Mouse (Mus musculus) liver, postnatal 0 days (tissue): Measurements from ENCODE around the gene Pigp. TPM values are rescaled to one million over a fixed set of nuclear protein-coding genes. Genes with fewer than 3 reads are reported as not detected.

Experiments used
- ATAC-seq: fragments of 200-750 bp; cut with Nextera tagmentation; 2 replicates; pipeline ENCODE4 v1.8.0; 2017; ENCODE audit warnings: mild to moderate bottlenecking, moderate library complexity
- DNase-seq: peaks from one replicate; pipeline ENCODE4 v3.0.0-alpha.2; 2016
- H3K27ac ChIP-seq: fragments of 300-500 bp; sonication (generic); 2 replicates; pipeline ENCODE4 v1.5.1; 2014; ENCODE audit warnings: antibody characterized with exemption, moderate library complexity, mild to moderate bottlenecking, low read depth
- H3K27me3 ChIP-seq: fragments of 300-500 bp; sonication (generic); 2 replicates; pipeline ENCODE4 v1.6.1; 2014; ENCODE audit warnings: low read length, control low read depth, mixed read lengths; ENCODE audit not compliant: insufficient read depth
- H3K36me3 ChIP-seq: fragments of 300-500 bp; sonication (generic); replicated peaks from 2 replicates; pipeline ENCODE4 v1.6.1; 2014; ENCODE audit warnings: mild to moderate bottlenecking, control low read depth, low read length, moderate library complexity, mixed read lengths; ENCODE audit not compliant: insufficient read depth
- H3K4me1 ChIP-seq: fragments of 300-500 bp; sonication (generic); 2 replicates; pipeline ENCODE4 v1.6.1; 2014; ENCODE audit warnings: antibody characterized with exemption, mild to moderate bottlenecking, control low read depth; ENCODE audit not compliant: insufficient read depth
- H3K4me2 ChIP-seq: fragments of 300-500 bp; sonication (generic); 2 replicates; pipeline ENCODE4 v1.6.1; 2014; ENCODE audit warnings: low read depth, mild to moderate bottlenecking, low read length, moderate library complexity, mixed read lengths
- H3K4me3 ChIP-seq: fragments of 300-500 bp; sonication (generic); 2 replicates; pipeline ENCODE4 v1.5.1; 2014; ENCODE audit warnings: low read depth, low read length
- H3K9ac ChIP-seq: fragments of 300-500 bp; sonication (generic); replicated peaks from 2 replicates; pipeline ENCODE4 v1.6.1; 2014; ENCODE audit warnings: mild to moderate bottlenecking, moderate library complexity
- H3K9me3 ChIP-seq: fragments of 300-500 bp; sonication (generic); 2 replicates; pipeline ENCODE4 v1.6.1; 2016; ENCODE audit warnings: mild to moderate bottlenecking, control low read depth, low read length, mixed read lengths
- CTCF ChIP-seq: sonication (generic); IDR thresholded peaks from 2 replicates; pipeline ENCODE4 v1.5.1; 2016; ENCODE audit warnings: antibody characterized with exemption, low read depth
- EP300 ChIP-seq: IDR thresholded peaks from 2 replicates; pipeline ENCODE4 v1.6.1; 2016; ENCODE audit warnings: antibody characterized with exemption, low read depth, mild to moderate bottlenecking
- WGBS: fragments of 180-500 bp; shearing (Covaris S2); extraction: QIAGEN DNeasy Blood & Tissue Kit; methylation state at CpG from one replicate; pipeline ENCODE4 v1.1.7; 2014; ENCODE audit not compliant: insufficient replicate concordance; 5-methylcytosine and 5-hydroxymethylcytosine counted together
- polyA plus RNA-seq: library from polyadenylated mRNA; unstranded; fragments of >200 nt; fragmentation: Nextera tagmentation; extraction: Ambion mirVana; gene quantifications from 2 replicates; pipeline ENCODE4 v1.2.1, GENCODE M21; 2015

Gene Pigp
- polyA plus RNA-seq, 1 experiment from 2014 or later = 84.6 TPM

- H3K9ac ChIP-seq = no peak overlapping the region
- H3K4me3 ChIP-seq = no peak overlapping the region
- ATAC-seq (no peak), DNase-seq (no peak)
- no peaks in the 10 kb centered on the region for H3K9me3 ChIP-seq
- H3K27me3 ChIP-seq = no peaks in the 10 kb centered on the region
- WGBS = 55% methylated on average over 5 of the region's 5 CpGs
- no peaks in the 10 kb centered on the region for H3K36me3 ChIP-seq
- no peak overlapping the region for H3K27ac ChIP-seq
- H3K4me2 ChIP-seq = no peak overlapping the region
- TF ChIP-seq EP300 (no peak), CTCF (no peak)
- H3K4me1 ChIP-seq = no peaks in the 10 kb centered on the region
Measured at GRCm38 (mm10) chr16:94335656-94336055, 36.0 kb downstream of the Pigp start.

- Histone ChIP-seq H3K36me3 (no peaks in the 10 kb centered on the region), H3K9me3 (no peaks in the 10 kb centered on the region), H3K4me2 (no peak overlapping the region), H3K27ac (no peak overlapping the region), H3K9ac (no peak overlapping the region), H3K27me3 (peaks cover 15% of the 10 kb centered on the region; the same call in 1 of the 2 replicates), H3K4me1 (peaks cover 15% of the 10 kb centered on the region; the same call in 1 of the 2 replicates), H3K4me3 (no peak overlapping the region)
- DNase-seq = peak; percentile 85
- TF ChIP-seq EP300 = no peak
- TF ChIP-seq CTCF = peak; percentile 92
- peak; percentile 35; the same call in 1 of the 2 replicates for ATAC-seq
- 61% methylated on average over 5 of the region's 5 CpGs for WGBS
Measured at GRCm38 (mm10) chr16:94331886-94332252, 39.8 kb downstream of the Pigp start.

- TF ChIP-seq CTCF (no peak), EP300 (no peak)
- no peak overlapping the region for H3K9ac ChIP-seq
- H3K27me3 ChIP-seq = peaks cover 20% of the 10 kb centered on the region; the same call in 1 of the 2 replicates
- no peak overlapping the region for H3K4me3 ChIP-seq
- ATAC-seq (no peak), DNase-seq (no peak)
- no peak overlapping the region for H3K4me2 ChIP-seq
- H3K36me3 ChIP-seq = no peaks in the 10 kb centered on the region
- 68% methylated on average over 9 of the region's 9 CpGs for WGBS
- peaks cover 15% of the 10 kb centered on the region; the same call in 1 of the 2 replicates for H3K4me1 ChIP-seq
- H3K27ac ChIP-seq = no peak overlapping the region
- no peaks in the 10 kb centered on the region for H3K9me3 ChIP-seq
Measured at GRCm38 (mm10) chr16:94331233-94331885, 40.3 kb downstream of the Pigp start.

DNA sequence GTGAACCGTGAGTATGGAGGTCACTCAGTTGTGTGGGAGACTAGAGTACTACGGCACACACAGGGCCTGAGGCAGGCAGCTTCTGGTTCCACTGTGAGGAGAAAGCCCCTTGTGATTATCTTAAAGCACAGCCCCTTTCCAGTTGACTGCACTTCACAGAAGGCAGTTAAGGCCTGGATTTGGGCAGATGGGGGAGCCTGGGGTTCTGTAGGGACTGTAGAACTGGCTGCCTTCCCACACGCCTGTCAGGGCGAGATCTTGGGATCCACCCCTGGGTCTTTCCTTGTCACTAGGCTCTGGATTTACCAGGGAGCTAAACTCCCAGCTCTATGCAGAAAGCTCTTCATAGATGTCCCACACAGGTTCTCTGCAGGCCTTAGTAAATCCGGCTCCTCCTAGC is 41.2 kb downstream of the Pigp start:
- WGBS = 82% methylated on average over 5 of the region's 5 CpGs
- Histone ChIP-seq H3K4me2 (no peak overlapping the region), H3K27me3 (peaks cover 24% of the 10 kb centered on the region; the same call in 1 of the 2 replicates), H3K4me3 (no peak overlapping the region), H3K36me3 (no peaks in the 10 kb centered on the region), H3K4me1 (peaks cover 15% of the 10 kb centered on the region; the same call in 1 of the 2 replicates), H3K9ac (no peak overlapping the region), H3K9me3 (no peaks in the 10 kb centered on the region), H3K27ac (no peak overlapping the region)
- no peak for DNase-seq
- TF ChIP-seq EP300 = no peak
- TF ChIP-seq CTCF = no peak
- no peak for ATAC-seq

DNA sequence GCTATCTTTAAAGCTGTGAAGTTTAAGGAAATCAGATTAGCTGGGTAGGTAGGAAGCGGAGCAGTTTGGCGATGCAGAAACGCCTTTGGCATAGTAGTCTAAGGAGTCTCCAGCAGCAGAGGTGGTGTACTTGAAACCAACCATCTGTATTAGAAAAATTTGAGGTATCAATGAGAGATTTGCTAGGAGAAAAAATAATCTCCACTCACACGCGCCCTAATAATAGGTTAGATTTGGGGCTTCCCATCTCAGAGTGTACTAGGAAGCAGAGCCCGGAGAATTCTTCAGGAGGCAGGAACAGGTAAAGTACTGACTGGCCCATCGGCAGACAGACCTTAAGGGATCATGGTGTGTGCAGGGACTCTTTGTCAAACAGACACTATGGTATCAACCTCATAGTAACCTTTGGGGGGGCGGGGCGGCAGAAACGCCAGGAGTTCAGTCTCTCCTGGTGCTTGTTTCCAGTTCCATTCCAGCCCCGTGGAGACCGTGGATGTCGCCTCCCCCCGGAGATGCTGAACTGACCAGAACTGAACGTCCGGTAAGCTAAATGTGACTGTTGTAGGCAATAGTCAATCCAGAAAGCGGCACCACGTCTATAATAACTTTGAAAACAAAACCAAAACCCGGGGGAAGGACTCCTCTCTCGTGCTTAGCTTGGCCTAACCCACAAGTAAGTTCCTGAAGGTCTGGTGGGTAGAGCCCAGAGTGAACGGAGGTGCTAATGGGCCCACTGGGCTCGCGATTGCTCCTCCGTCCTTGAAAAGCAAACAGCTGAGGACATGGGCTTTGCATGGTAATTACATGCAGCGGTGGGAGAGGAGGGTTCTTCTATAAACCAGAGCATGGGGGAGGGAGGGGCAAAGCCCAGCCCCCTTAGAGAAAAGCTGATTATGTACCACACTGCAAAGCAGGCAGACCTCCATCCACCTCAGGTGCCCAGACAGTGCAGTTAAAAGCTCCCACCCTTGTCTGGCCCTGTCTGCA is 42.5 kb downstream of the Pigp start:
- Histone ChIP-seq H3K4me2 (peak overlapping the region; percentile 95), H3K9me3 (no peaks in the 10 kb centered on the region), H3K27me3 (peaks cover 24% of the 10 kb centered on the region; the same call in 1 of the 2 replicates), H3K4me1 (peaks cover 15% of the 10 kb centered on the region; the same call in 1 of the 2 replicates), H3K9ac (peak overlapping the region; percentile 62), H3K27ac (no peak overlapping the region), H3K36me3 (no peaks in the 10 kb centered on the region), H3K4me3 (peak overlapping the region; percentile 63)
- DNase-seq (peak; percentile 36), ATAC-seq (no peak)
- TF ChIP-seq EP300 (no peak), CTCF (no peak)
- 16% methylated on average over 25 of the region's 25 CpGs for WGBS
